Mouse (Mus musculus) lung, postnatal 0 days (tissue): ENCODE data around the gene Msmb. TPM values are rescaled to one million over a fixed set of nuclear protein-coding genes. Genes with fewer than 3 reads are reported as not detected.
A peak's percentile ranks its signal among the peaks of the same experiment; 100 is the strongest.
"Not testable (repeated sequence)": the region's sequence is repeated elsewhere in the genome, so short reads cannot be mapped to it uniquely, and the experiment has no call there.

Experiments
- ATAC-seq: fragments of 200-750 bp; cut with Nextera tagmentation; 2 replicates; pipeline ENCODE4 v1.8.0; 2017; ENCODE audit warnings: moderate library complexity
- DNase-seq: peaks from one replicate; pipeline ENCODE4 v3.0.0-alpha.2; 2016; ENCODE audit warnings: low spot score
- H3K27ac ChIP-seq: fragments of 300-500 bp; sonication (generic); 2 replicates; pipeline ENCODE4 v1.5.1; 2014; ENCODE audit warnings: antibody characterized with exemption, mild to moderate bottlenecking, low read length, mixed read lengths
- H3K27me3 ChIP-seq: fragments of 300-500 bp; sonication (generic); replicated peaks from 2 replicates; pipeline ENCODE4 v1.6.1; 2014; ENCODE audit warnings: low read length, mixed read lengths; ENCODE audit not compliant: insufficient read depth
- H3K36me3 ChIP-seq: fragments of 300-500 bp; sonication (generic); 2 replicates; pipeline ENCODE4 v1.6.1; 2014; ENCODE audit warnings: low read length, mixed read lengths; ENCODE audit not compliant: insufficient read depth
- H3K4me1 ChIP-seq: fragments of 300-500 bp; sonication (generic); 2 replicates; pipeline ENCODE4 v1.6.1; 2014; ENCODE audit warnings: antibody characterized with exemption, low read depth, low read length, mixed read lengths; ENCODE audit not compliant: insufficient read depth
- H3K4me2 ChIP-seq: fragments of 300-500 bp; sonication (generic); replicated peaks from 2 replicates; pipeline ENCODE4 v1.6.1; 2014; ENCODE audit warnings: low read depth, mild to moderate bottlenecking, low read length, moderate library complexity, mixed read lengths
- H3K4me3 ChIP-seq: fragments of 300-500 bp; sonication (generic); 2 replicates; pipeline ENCODE4 v1.5.1; 2014; ENCODE audit warnings: low read depth, low read length
- H3K9ac ChIP-seq: fragments of 300-500 bp; sonication (generic); replicated peaks from 2 replicates; pipeline ENCODE4 v1.6.1; 2014; ENCODE audit warnings: low read depth, mild to moderate bottlenecking
- H3K9me3 ChIP-seq: fragments of 300-500 bp; sonication (generic); 2 replicates; pipeline ENCODE4 v1.6.1; 2016; ENCODE audit warnings: low read length, mixed read lengths
- CTCF ChIP-seq: IDR thresholded peaks from 2 replicates; pipeline ENCODE4 v1.5.1; 2016; ENCODE audit warnings: antibody characterized with exemption, mild to moderate bottlenecking
- EP300 ChIP-seq: IDR thresholded peaks from 2 replicates; pipeline ENCODE4 v1.6.1; 2016; ENCODE audit warnings: antibody characterized with exemption, mild to moderate bottlenecking, control low read depth
- WGBS: fragments of 180-500 bp; shearing (Covaris S2); extraction: QIAGEN DNeasy Blood & Tissue Kit; methylation state at CpG from one replicate; pipeline ENCODE4 v1.1.7; 2014; 5-methylcytosine and 5-hydroxymethylcytosine counted together
- polyA plus RNA-seq: library from polyadenylated mRNA; unstranded; fragments of >200 nt; fragmentation: Nextera tagmentation; extraction: Ambion mirVana; gene quantifications from 2 replicates; pipeline ENCODE4 v1.2.1, GENCODE M21; 2015

Msmb gene
- polyA plus RNA-seq, 1 experiment from 2014 or later, result not detected

- Histone ChIP-seq H3K9me3 (no peaks in the 10 kb centered on the region), H3K9ac (no peak overlapping the region), H3K27ac (no peak overlapping the region), H3K4me1 (no peaks in the 10 kb centered on the region), H3K4me2 (no peak overlapping the region), H3K36me3 (peaks cover 28% of the 10 kb centered on the region), H3K4me3 (no peak overlapping the region), H3K27me3 (no peaks in the 10 kb centered on the region)
- TF ChIP-seq EP300 (no peak), CTCF (no peak)
- DNase-seq (no peak), ATAC-seq (no peak)
- 85% methylated on average over 6 of the region's 6 CpGs for WGBS
These were observed 39.0 kb downstream of the Msmb start for GRCm38 (mm10) chr14:32180861-32181260.

DNA sequence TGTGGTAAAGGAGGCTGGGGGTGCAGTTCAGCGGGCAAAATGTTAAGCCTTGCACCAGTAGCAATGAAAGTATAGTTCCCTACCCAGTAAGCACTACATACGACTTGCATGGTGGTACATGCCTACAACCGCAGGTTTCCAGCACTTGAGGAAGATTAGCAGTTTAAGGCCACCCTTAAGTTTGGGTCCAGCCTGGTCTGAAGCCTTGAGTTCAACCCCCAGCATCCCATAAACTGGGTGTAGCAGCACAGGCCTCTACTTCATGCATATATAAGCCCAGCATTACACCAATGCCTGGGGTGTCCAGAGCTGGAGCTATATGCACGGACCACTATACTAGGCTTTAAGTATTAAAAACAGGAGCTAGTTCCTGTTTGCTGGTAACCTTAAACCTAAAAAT lies 42.0 kb downstream of the Msmb start:
- Histone ChIP-seq H3K4me3 (no peak overlapping the region), H3K27ac (no peak overlapping the region), H3K4me2 (no peak overlapping the region), H3K4me1 (no peaks in the 10 kb centered on the region), H3K9me3 (no peaks in the 10 kb centered on the region), H3K36me3 (peaks cover 35% of the 10 kb centered on the region), H3K9ac (no peak overlapping the region), H3K27me3 (no peaks in the 10 kb centered on the region)
- no peak for ATAC-seq
- WGBS, result 98% methylated on average over 4 of the region's 4 CpGs
- TF ChIP-seq EP300 (no peak), CTCF (no peak)
- DNase-seq, result no peak

- ATAC-seq, result no peak
These were observed 49.0 kb downstream of the Msmb start for GRCm38 (mm10) chr14:32190627-32191391.

DNA sequence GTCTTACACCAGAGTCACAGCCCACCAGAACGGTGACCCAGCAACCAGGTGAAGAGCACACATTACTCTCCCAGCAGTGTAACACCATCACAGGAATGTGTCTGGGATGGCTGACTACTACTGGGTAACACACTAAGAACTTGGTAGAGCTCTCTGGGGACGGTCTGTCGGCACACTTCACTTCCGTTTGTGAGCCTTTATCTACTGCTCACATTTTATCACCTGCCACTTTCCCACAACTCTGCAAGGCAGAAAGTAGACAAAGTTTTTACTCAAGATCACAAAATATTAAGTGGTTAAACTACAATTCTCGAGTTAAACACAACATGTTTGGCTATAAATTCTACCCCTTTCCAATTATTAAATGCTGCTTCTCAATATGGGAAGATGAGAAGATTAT lies 50.1 kb downstream of the Msmb start:
- H3K9me3 ChIP-seq, result no peaks in the 10 kb centered on the region
- TF ChIP-seq CTCF (no peak), EP300 (no peak)
- H3K4me3 ChIP-seq, result no peak overlapping the region
- 91% methylated on average over 5 of the region's 5 CpGs for WGBS
- H3K9ac ChIP-seq, result no peak overlapping the region
- no peaks in the 10 kb centered on the region for H3K27me3 ChIP-seq
- peaks cover 31% of the 10 kb centered on the region; the same call in 1 of the 2 replicates for H3K36me3 ChIP-seq
- DNase-seq (no peak), ATAC-seq (no peak)
- H3K4me2 ChIP-seq, result no peak overlapping the region
- H3K4me1 ChIP-seq, result no peaks in the 10 kb centered on the region
- H3K27ac ChIP-seq, result no peak overlapping the region

More at GRCm38 (mm10) chr14:32190627-32191391, 49.0 kb downstream of the Msmb start:
- no peaks in the 10 kb centered on the region for H3K9me3 ChIP-seq
- TF ChIP-seq EP300 (no peak), CTCF (no peak)
- DNase-seq, result no peak
- H3K27me3 ChIP-seq, result no peaks in the 10 kb centered on the region
- peaks cover 33% of the 10 kb centered on the region; the same call in 1 of the 2 replicates for H3K36me3 ChIP-seq
- H3K27ac ChIP-seq, result no peak overlapping the region
- H3K4me3 ChIP-seq, result no peak overlapping the region
- no peaks in the 10 kb centered on the region for H3K4me1 ChIP-seq
- 89% methylated on average over 6 of the region's 6 CpGs for WGBS
- H3K4me2 ChIP-seq, result no peak overlapping the region
- H3K9ac ChIP-seq, result no peak overlapping the region

DNA sequence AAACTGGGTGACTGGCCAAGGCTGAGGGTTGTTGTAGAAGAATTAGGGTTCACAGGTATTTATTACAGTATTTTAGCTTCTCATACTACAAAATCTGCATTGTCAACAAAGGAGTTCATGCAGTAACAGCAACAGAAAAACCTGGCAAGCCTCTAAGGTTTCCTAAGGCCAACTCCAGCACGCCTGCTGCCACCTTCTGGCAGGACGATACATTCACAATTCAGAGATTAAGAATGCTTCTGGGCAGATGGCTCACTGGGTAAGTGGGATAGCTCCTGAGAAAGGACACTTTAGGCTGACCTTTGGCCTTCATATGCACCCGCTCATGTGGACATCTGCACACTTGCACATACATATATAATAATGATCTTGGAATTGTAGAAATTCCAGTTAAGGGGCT lies 50.6 kb downstream of the Msmb start:
- H3K27ac ChIP-seq, result no peak overlapping the region
- peak; percentile 87 for DNase-seq
- no peak overlapping the region for H3K4me3 ChIP-seq
- WGBS, result 36% methylated on average over 3 of the region's 3 CpGs
- H3K27me3 ChIP-seq, result no peaks in the 10 kb centered on the region
- peaks cover 36% of the 10 kb centered on the region; the same call in 1 of the 2 replicates for H3K36me3 ChIP-seq
- 0 out of 2 replicates have a peak, but pooled peaks have one; percentile 16 for ATAC-seq
- H3K9ac ChIP-seq, result no peak overlapping the region
- peak; percentile 83 for TF ChIP-seq CTCF
- no peak for TF ChIP-seq EP300
- no peak overlapping the region for H3K4me2 ChIP-seq
- H3K9me3 ChIP-seq, result no peaks in the 10 kb centered on the region
- no peaks in the 10 kb centered on the region for H3K4me1 ChIP-seq

- WGBS, result 78% methylated on average over 5 of the region's 5 CpGs
- not testable (repeated sequence) for H3K27me3 ChIP-seq, H3K9me3 ChIP-seq, H3K4me1 ChIP-seq, DNase-seq, H3K27ac ChIP-seq, ATAC-seq, H3K4me3 ChIP-seq, H3K4me2 ChIP-seq, H3K9ac ChIP-seq
- H3K36me3 ChIP-seq, result peaks cover 35% of the 10 kb centered on the region; the same call in 1 of the 2 replicates
- TF ChIP-seq CTCF, result peak; percentile 24; the same call in 1 of the 2 replicates
These were observed 51.7 kb downstream of the Msmb start for GRCm38 (mm10) chr14:32193557-32193956.
